Mouse (Mus musculus): ENCODE data around the gene Sgca. TPM values are rescaled to one million over a fixed set of nuclear protein-coding genes. Genes with fewer than 3 reads are reported as not detected.

Sgca gene
- polyA plus RNA-seq (2012; ENCODE audit: low replicate concordance), result not detected in 2 replicates

DNA sequence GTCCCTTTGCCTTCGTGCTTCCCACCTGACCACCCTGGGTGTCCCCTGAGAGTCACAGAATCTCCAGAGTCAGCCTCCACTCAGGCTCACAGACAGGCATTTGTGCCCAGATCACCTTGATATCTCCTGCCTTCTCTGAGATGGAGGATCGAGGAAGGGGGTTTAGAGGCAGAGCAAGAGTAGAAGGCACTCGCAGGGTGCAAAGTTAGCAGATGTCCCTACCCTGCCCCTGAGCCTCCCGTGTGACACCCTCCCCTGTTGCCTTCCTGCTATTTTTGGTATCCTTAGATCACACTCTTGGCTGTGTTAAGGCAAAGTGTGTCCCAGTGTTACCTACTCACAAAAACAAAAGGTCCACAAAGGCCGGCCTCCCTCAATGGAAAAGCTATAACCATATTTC, at the start of gene Sgca:
Gene Sgca, minus strand, starts transcription at position 129 of the 400 bp plus-strand sequence.

GRCm38 (mm10) chr11:95009629-95010014, 33.5 kb upstream of the Sgca start, which contains the start of gene Samd14:
Samd14 (plus strand) TSS chr11:95009879.

GRCm38 (mm10) chr11:94990749-94991577, 14.8 kb upstream of the Sgca start, which contains the start of gene Ppp1r9b:
Ppp1r9b (plus strand) TSS chr11:94991035.

GRCm38 (mm10) chr11:94967419-94967818, 8.7 kb downstream of the Sgca start, which contains the start of gene Hils1:
Hils1 (plus strand) TSS chr11:94967593.

GRCm38 (mm10) chr11:94936045-94936444, 40.1 kb downstream of the Sgca start, which contains the start of gene Col1a1:
Col1a1 (plus strand) TSS chr11:94936224.

Other genes with a start within 250 kb of the Sgca start
- not detected in 2 replicates for gene Cdc34b, start 234.5 kb downstream of the Sgca start, polyA plus RNA-seq (2012; ENCODE audit: low replicate concordance)
- gene Tmem92, start 193.6 kb downstream of the Sgca start, polyA plus RNA-seq (2012; ENCODE audit: low replicate concordance), result not detected in 2 replicates
- 2.9 and 4.8 TPM in 2 replicates for gene Col1a1, start 40.1 kb downstream of the Sgca start, polyA plus RNA-seq (2012; ENCODE audit: low replicate concordance)
- gene Hils1, start 8.7 kb downstream of the Sgca start, polyA plus RNA-seq (2012; ENCODE audit: low replicate concordance), result not detected in 2 replicates
- gene Ppp1r9b, start 14.7 kb upstream of the Sgca start, polyA plus RNA-seq (2012; ENCODE audit: low replicate concordance), result 486 and 536 TPM in 2 replicates
- 609 and 778 TPM in 2 replicates for gene Samd14, start 33.6 kb upstream of the Sgca start, polyA plus RNA-seq (2012; ENCODE audit: low replicate concordance)
- gene Pdk2, start 65.0 kb upstream of the Sgca start, polyA plus RNA-seq (2012; ENCODE audit: low replicate concordance), result 6.0 and 7.6 TPM in 2 replicates
- gene Itga3, start 100.5 kb upstream of the Sgca start, polyA plus RNA-seq (2012; ENCODE audit: low replicate concordance), result 1.3 and 1.8 TPM in 2 replicates
- not detected in 2 replicates for gene Dlx3, start 143.8 kb upstream of the Sgca start, polyA plus RNA-seq (2012; ENCODE audit: low replicate concordance)
- gene Dlx4, start 169.9 kb upstream of the Sgca start, polyA plus RNA-seq (2012; ENCODE audit: low replicate concordance), result 0.07 TPM in 1 of 2 replicates, not detected in the other